Mouse (Mus musculus): ENCODE results near the gene Map1a.
A peak's percentile ranks its signal among the peaks of the same experiment; 100 is the strongest.

The Map1a gene

GRCm38 (mm10) chr2:121288901-121289729 lies at the start of gene Map1a:
Gene Map1a, plus strand, starts transcription at chr2:121289600.
- DNase-seq (ENCODE audit: low read depth, low spot score) = peak; percentile 88

- DNase-seq (ENCODE audit: low read depth, low spot score) = no peak
Observed at GRCm38 (mm10) chr2:121244099-121244498, 45.3 kb upstream of the Map1a start.

GRCm38 (mm10) chr2:121249758-121250157 lies 39.6 kb upstream of the Map1a start:
- no peak for DNase-seq (ENCODE audit: low read depth, low spot score)

GRCm38 (mm10) chr2:121268446-121268845 lies 21.0 kb upstream of the Map1a start:
- DNase-seq (ENCODE audit: low read depth, low spot score) = no peak

- no peak for DNase-seq (ENCODE audit: low read depth, low spot score)
Observed at GRCm38 (mm10) chr2:121270521-121271235, 18.7 kb upstream of the Map1a start.

- DNase-seq (ENCODE audit: low read depth, low spot score) = peak; percentile 90
Observed at GRCm38 (mm10) chr2:121271236-121271927, 18.0 kb upstream of the Map1a start, which contains the start of gene Trp53bp1. Gene Trp53bp1, minus strand, starts transcription at chr2:121271407.

- no peak for DNase-seq (ENCODE audit: low read depth, low spot score)
Observed at GRCm38 (mm10) chr2:121271928-121272516, 17.4 kb upstream of the Map1a start.

GRCm38 (mm10) chr2:121287850-121288249 lies 1.6 kb upstream of the Map1a start:
- no peak for DNase-seq (ENCODE audit: low read depth, low spot score)

- DNase-seq (ENCODE audit: low read depth, low spot score) = no peak
Observed at GRCm38 (mm10) chr2:121289730-121290540, 535 bp downstream of the Map1a start.

GRCm38 (mm10) chr2:121292316-121293013 lies 3.1 kb downstream of the Map1a start:
- DNase-seq (ENCODE audit: low read depth, low spot score) = no peak

GRCm38 (mm10) chr2:121294182-121294581 lies 4.8 kb downstream of the Map1a start:
- DNase-seq (ENCODE audit: low read depth, low spot score) = no peak

- DNase-seq (ENCODE audit: low read depth, low spot score) = no peak
Observed at GRCm38 (mm10) chr2:121294753-121295607, 5.6 kb downstream of the Map1a start.

- DNase-seq (ENCODE audit: low read depth, low spot score) = no peak
Observed at GRCm38 (mm10) chr2:121295608-121296571, 6.5 kb downstream of the Map1a start.

- DNase-seq (ENCODE audit: low read depth, low spot score) = no peak
Observed at GRCm38 (mm10) chr2:121296754-121297231, 7.4 kb downstream of the Map1a start.

GRCm38 (mm10) chr2:121297701-121298100 lies 8.3 kb downstream of the Map1a start:
- DNase-seq (ENCODE audit: low read depth, low spot score) = no peak

- DNase-seq (ENCODE audit: low read depth, low spot score) = no peak
Observed at GRCm38 (mm10) chr2:121298131-121298530, 8.7 kb downstream of the Map1a start.

- no peak for DNase-seq (ENCODE audit: low read depth, low spot score)
Observed at GRCm38 (mm10) chr2:121299471-121299870, 10.1 kb downstream of the Map1a start.

GRCm38 (mm10) chr2:121300036-121300435 lies 10.6 kb downstream of the Map1a start:
- DNase-seq (ENCODE audit: low read depth, low spot score) = no peak

Measured in retina, postnatal 7 days (tissue).